Mouse (Mus musculus) embryo, embryonic 11 days (tissue): ENCODE measurements around the gene Rgs12.

ENCODE experiments used
- DNase-seq: peaks from one replicate; pipeline ENCODE4 v3.0.0-alpha.2; 2015

Rgs12 gene

GRCm38 (mm10) chr5:34948861-34949760 lies at the start of gene Rgs12:
TSS of gene Rgs12 (plus strand) at chr5:34949445.
- DNase-seq = peak; percentile 94

GRCm38 (mm10) chr5:34899787-34900469 lies 49.3 kb upstream of the Rgs12 start:
- no peak for DNase-seq

GRCm38 (mm10) chr5:34902371-34902770 lies 46.9 kb upstream of the Rgs12 start:
- DNase-seq = no peak

GRCm38 (mm10) chr5:34902811-34903385 lies 46.3 kb upstream of the Rgs12 start:
- no peak for DNase-seq

- DNase-seq = no peak
These were observed 44.8 kb upstream of the Rgs12 start for GRCm38 (mm10) chr5:34904412-34904811.

GRCm38 (mm10) chr5:34907230-34907629 lies 42.0 kb upstream of the Rgs12 start:
- DNase-seq = no peak

- DNase-seq = no peak
These were observed 41.1 kb upstream of the Rgs12 start, which contains the start of gene Msantd1 for GRCm38 (mm10) chr5:34907910-34908725. TSS of gene Msantd1 (plus strand) at chr5:34908012.

GRCm38 (mm10) chr5:34908726-34909633 lies 40.3 kb upstream of the Rgs12 start:
- no peak for DNase-seq

GRCm38 (mm10) chr5:34909634-34910503 lies 39.4 kb upstream of the Rgs12 start:
- no peak for DNase-seq

- no peak for DNase-seq
These were observed 38.8 kb upstream of the Rgs12 start for GRCm38 (mm10) chr5:34910504-34910815.

- DNase-seq = peak; percentile 80
These were observed 33.4 kb upstream of the Rgs12 start for GRCm38 (mm10) chr5:34915801-34916200.

- DNase-seq = peak; percentile 19
These were observed 32.0 kb upstream of the Rgs12 start for GRCm38 (mm10) chr5:34917234-34917655.

- no peak for DNase-seq
These were observed 30.5 kb upstream of the Rgs12 start for GRCm38 (mm10) chr5:34918785-34919184.

- DNase-seq = no peak
These were observed 26.7 kb upstream of the Rgs12 start for GRCm38 (mm10) chr5:34922531-34922930.

- no peak for DNase-seq
These were observed 25.3 kb upstream of the Rgs12 start for GRCm38 (mm10) chr5:34923920-34924319.

- DNase-seq = no peak
These were observed 24.7 kb upstream of the Rgs12 start for GRCm38 (mm10) chr5:34924519-34924918.

GRCm38 (mm10) chr5:34927648-34928047 lies 21.6 kb upstream of the Rgs12 start:
- DNase-seq = no peak

- no peak for DNase-seq
These were observed 18.9 kb upstream of the Rgs12 start for GRCm38 (mm10) chr5:34930151-34930975.

GRCm38 (mm10) chr5:34931091-34931490 lies 18.2 kb upstream of the Rgs12 start:
- no peak for DNase-seq
